Mouse (Mus musculus): ENCODE measurements around the gene Prlhr. TPM values are rescaled to one million over a fixed set of nuclear protein-coding genes. Genes with fewer than 3 reads are reported as not detected.

The Prlhr gene
- polyA plus RNA-seq, 1 experiment from 2014 or later = not detected

DNA sequence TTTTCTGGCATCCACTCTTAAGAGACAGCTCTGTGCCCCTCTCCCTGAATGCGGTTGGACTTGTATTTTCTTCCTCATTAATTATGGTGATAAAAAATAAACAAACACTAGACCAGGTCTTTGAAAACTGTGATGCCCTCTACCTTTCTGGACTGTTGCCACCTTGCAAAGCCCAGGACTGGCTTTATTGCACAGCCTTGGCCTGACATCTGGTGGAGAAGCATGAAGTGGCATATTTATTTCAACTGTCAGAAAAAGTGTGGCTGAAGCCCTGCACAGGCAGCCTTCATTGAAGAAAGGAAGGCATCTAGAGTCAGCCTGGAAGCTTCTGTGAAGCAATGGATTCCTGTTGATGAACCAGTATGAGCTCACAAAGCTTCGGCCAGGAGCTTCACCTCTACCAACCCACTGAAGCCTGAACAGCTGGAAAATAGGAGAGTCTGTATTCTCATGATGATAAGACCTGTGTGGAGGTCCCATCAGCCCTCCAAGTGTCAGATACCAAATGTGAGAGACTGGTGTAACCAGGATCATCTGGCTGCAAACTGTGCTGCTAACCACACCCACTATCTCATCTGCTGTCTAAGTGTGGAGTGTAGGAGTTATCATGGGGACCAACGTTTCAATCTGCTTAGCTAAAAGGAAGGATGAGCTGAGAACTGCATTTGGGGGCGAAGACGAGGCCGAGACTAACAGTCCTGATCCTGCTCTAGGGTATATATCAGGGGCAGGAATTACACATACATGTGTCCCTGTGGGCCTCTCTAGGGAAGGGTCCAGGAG, 35.6 kb downstream of the Prlhr start:
- DNase-seq (ENCODE audit: low spot score) = no peak

DNA sequence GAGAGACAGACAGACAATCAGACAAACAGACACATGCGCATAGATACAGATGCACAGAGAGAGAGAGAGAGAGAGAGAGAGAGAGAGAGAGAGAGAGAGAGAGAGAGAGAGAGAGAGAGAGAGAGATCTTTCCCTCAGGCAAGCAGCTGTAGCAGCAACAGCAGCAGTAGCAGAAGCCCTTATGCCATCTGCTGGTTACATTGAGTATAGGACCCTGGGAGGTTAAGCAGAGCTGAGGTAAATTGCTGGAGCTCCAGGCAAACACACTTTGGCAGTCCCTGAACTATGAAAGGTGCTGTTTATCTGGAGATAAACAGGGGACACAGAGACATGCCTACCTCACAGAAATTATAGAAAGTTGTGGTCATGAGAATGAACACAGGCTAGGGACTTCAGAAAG, 50.5 kb downstream of the Prlhr start:
- DNase-seq (ENCODE audit: low spot score) = peak; percentile 3

Other genes with a start within 250 kb of the Prlhr start
- 57.5 and 76.0 TPM in 2 replicates for gene Fam204a, start 241.6 kb downstream of the Prlhr start, polyA plus RNA-seq (2015; fragmentation: Nextera tagmentation; extraction: Ambion mirVana)
- 16.0 and 19.4 TPM in 2 replicates for gene Cacul1, start 112.7 kb upstream of the Prlhr start, polyA plus RNA-seq (2015; fragmentation: Nextera tagmentation; extraction: Ambion mirVana)